Mouse (Mus musculus): ENCODE data around the gene Eif4e.

The Eif4e gene

DNA sequence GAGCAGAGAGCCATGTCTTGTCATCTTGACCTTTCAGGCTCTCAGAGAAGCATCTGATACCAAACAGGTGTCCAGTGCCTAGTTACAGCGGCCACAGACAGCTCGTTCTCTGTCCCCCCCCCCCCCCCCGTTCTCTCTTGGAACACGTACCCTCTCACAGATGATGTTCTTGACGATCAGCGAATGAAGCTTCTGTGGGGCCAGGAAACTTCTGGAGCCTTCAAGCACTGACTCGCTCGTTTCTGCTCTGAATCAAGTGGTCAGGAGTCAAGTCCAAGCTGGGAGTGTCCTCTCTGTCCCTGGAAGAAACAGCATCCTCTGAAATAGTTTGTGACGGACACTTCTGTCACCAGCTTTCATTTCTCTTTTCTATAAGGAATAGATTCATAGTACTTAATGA, 62.0 kb downstream of the Eif4e start:
- DNase-seq, result no peak

DNA sequence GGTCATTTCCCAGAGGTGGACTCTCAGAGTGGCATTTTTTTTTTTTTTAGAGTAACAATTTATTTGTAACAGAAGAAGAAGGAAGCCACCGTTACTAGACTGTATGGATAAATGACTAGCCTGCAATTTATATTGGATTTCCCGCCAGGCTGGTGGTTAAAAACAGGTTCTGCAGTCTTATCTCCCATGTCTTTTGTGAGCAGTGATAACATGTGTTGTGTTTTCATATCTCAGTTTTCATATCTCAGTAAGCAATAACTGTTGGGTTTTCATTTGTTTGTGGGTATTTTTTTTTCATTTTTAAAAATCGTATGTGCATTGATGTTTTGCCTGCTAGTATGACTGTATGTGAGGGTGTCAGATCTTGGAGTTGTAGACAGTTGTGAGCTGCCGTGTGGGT, 65.0 kb downstream of the Eif4e start:
- peak; percentile 50 for DNase-seq

DNA sequence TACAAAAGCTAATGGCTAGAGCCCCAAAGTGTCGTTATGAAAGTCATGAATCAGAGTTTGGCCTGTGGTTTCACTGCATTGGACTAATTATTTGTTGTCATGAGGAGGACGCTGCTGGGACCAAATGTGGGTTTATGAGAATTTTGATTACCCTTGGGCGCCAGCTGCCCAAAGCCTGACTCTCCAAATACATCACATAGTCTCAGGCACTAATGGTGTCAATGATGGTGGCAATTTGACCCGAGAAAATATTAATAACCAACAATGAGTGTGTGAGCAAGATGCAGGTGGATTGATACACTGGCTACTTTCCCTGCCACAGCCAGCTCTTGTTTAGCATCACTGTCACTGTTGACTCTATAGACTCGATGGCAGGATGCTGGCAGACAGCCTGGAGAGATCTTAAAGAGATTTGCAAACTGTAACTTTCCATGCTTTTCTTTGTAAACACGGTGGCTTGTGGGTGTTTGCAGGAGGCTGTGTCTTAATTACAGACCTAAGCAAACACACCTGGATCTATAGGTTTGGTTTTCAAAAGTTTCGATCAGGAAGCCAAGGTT, 65.9 kb downstream of the Eif4e start:
- peak; percentile 60 for DNase-seq

DNA sequence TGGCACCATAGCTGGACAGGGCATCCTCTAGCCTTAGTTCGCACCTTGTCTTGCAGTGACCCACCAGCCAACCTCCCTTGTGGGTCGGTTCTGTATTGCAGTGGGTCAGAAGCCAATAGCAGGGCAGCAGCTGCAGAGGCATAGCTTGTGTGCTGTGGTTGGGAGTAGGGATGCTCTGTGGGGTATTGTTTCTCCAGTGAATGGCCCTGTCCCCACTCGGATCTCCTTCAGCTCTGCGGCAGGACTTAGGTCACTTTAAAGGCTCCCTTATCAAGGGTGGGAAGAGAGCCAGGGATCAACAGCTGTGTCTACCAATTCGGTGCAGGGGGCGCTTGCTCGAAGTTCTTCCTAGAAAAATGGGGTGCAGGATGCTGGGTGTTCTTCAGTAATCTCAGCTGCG, 67.2 kb downstream of the Eif4e start:
- peak; percentile 79 for DNase-seq

DNA sequence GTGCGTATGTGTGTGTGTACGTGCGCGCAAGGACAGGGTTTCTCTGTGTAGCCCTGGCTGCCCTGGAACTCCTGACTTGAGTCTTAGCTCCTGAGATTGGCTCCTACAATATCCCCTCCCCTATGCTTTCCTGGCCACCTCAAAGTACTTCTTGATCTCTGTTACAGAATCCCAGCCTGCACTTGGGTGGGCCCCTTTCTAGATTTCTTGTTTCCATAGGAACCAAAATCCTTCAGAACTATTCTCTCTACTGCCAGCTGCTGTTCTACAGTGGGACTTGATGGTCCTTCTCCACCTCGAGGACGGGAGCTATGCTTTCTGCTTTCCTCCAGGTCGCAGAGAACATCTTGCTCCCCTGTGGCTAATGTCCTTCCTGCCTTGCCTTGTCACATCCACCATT, 67.9 kb downstream of the Eif4e start:
- DNase-seq, result no peak

- DNase-seq, result no peak
Measured at GRCm38 (mm10) chr3:138601076-138601475, 75.1 kb downstream of the Eif4e start.

- DNase-seq, result no peak
Measured at GRCm38 (mm10) chr3:138605132-138605531, 79.2 kb downstream of the Eif4e start.

- DNase-seq, result peak; percentile 81
Measured at GRCm38 (mm10) chr3:138608665-138609064, 82.7 kb downstream of the Eif4e start.

All from heart, adult 11 months (tissue).